Mouse (Mus musculus) c-Kit-positive CD71-positive TER-119-negative erythroid progenitor cells, embryonic 14.5 days (primary cell): ENCODE measurements around the gene Tmem30c.

Experiments used
- DNase-seq: peaks from one replicate; pipeline ENCODE4 v3.0.0-alpha.2; 2013; ENCODE audit warnings: low read depth

Tmem30c gene

GRCm38 (mm10) chr16:57292765-57293164, at the start of gene Tmem30c:
Gene Tmem30c, minus strand, starts transcription at chr16:57292865.
- DNase-seq, result no peak

- DNase-seq, result no peak
These were observed 47.9 kb upstream of the Tmem30c start for GRCm38 (mm10) chr16:57340613-57340898.

- no peak for DNase-seq
These were observed 47.3 kb upstream of the Tmem30c start for GRCm38 (mm10) chr16:57339765-57340612.

- no peak for DNase-seq
These were observed 44.2 kb upstream of the Tmem30c start for GRCm38 (mm10) chr16:57336770-57337423.

GRCm38 (mm10) chr16:57332301-57332700, 39.6 kb upstream of the Tmem30c start:
- no peak for DNase-seq

- DNase-seq, result no peak
These were observed 37.4 kb upstream of the Tmem30c start for GRCm38 (mm10) chr16:57330111-57330510.

GRCm38 (mm10) chr16:57329028-57329427, 36.4 kb upstream of the Tmem30c start:
- DNase-seq, result no peak

GRCm38 (mm10) chr16:57326996-57327395, 34.3 kb upstream of the Tmem30c start:
- DNase-seq, result no peak

- no peak for DNase-seq
These were observed 26.8 kb upstream of the Tmem30c start for GRCm38 (mm10) chr16:57319284-57320124.

- no peak for DNase-seq
These were observed 26.0 kb upstream of the Tmem30c start for GRCm38 (mm10) chr16:57318637-57319125.

- no peak for DNase-seq
These were observed 25.4 kb upstream of the Tmem30c start for GRCm38 (mm10) chr16:57317882-57318636.

- DNase-seq, result no peak
These were observed 24.5 kb upstream of the Tmem30c start for GRCm38 (mm10) chr16:57317127-57317526.

GRCm38 (mm10) chr16:57315026-57315425, 22.4 kb upstream of the Tmem30c start:
- no peak for DNase-seq

GRCm38 (mm10) chr16:57314236-57314635, 21.6 kb upstream of the Tmem30c start:
- DNase-seq, result no peak

- no peak for DNase-seq
These were observed 20.8 kb upstream of the Tmem30c start for GRCm38 (mm10) chr16:57313487-57313886.

- no peak for DNase-seq
These were observed 19.5 kb upstream of the Tmem30c start for GRCm38 (mm10) chr16:57312130-57312529.

GRCm38 (mm10) chr16:57305463-57305862, 12.8 kb upstream of the Tmem30c start:
- DNase-seq, result no peak

GRCm38 (mm10) chr16:57303716-57304115, 11.1 kb upstream of the Tmem30c start:
- no peak for DNase-seq

GRCm38 (mm10) chr16:57302792-57303698, 10.4 kb upstream of the Tmem30c start:
- no peak for DNase-seq

GRCm38 (mm10) chr16:57301512-57302115, 8.9 kb upstream of the Tmem30c start:
- DNase-seq, result no peak
